Mouse (Mus musculus): ENCODE results near the gene 4931429L15Rik. TPM values are rescaled to one million over a fixed set of nuclear protein-coding genes. Genes with fewer than 3 reads are reported as not detected.

The 4931429L15Rik gene
- total RNA-seq, 2 experiments from 2014 or later, result not detected

DNA sequence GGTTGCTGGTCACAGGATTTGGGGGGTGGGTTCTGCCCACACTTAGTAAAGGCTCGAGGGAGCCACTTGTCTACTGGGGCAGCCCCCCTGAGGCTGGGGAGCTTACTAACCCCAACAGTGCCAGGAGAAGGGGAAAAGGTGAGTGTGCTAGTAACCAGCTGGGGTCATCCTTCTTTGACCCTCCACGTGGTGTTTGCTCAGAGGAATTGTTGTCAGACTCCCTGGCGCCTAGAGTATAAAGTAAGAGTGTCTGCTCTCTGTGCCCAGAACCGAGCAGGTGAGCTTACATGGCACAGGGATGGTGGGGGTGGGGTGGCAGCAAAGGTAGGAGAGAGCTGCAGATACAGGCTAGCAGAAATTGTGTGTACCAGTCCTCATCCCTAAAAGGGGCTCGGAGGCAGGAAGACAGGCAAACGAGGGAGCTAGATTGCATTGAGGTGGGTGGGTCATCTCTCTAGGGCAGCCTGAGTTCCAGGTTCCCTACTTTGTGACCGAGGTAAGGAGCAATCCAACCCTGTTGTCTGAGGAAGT lies 51.4 kb downstream of the 4931429L15Rik start, which contains the start of gene Apoa5:
Gene Apoa5, plus strand, starts transcription at position 291 of the 531 bp plus-strand sequence.
- DNase-seq (ENCODE audit: low spot score in 2 of 2), result no peak

DNA sequence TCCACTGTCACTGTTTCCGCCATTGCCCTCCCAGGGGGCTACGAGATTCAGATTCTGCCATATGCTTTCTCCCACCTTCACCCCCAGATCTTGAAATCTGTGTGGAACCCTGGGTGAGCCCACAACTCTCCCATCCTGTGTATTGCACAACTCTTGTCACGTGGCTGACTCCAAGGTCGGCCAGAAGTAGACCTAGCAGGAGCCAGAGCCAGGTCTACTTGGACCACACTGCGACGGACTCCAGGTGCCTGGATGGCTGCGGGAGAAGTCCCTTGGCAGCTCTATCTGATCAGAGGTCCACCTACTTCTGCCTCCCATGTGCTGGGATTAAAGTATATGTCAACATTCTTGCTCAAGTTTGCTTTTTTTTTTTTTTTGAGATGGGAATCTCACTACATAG lies 58.7 kb downstream of the 4931429L15Rik start:
- DNase-seq (ENCODE audit: low spot score in 2 of 2), result no peak

DNA sequence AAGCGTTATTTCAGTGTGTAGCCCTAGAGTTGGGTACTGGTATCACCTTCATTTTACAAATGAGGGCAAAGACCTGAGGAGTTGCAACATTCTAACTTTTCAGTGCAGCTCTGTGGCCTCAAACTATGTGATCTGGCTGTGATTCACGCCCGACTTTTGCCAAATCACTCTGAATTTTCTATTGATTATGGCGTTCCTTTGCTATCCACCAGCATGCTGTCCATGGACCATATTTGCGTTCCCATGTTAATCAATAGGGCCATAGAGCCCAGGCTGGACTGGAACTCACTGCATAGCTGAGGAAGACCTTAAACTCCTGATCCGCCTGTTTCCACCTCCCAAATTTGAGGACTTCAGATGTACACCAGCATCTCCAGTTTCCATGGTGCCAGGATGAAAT lies 60.7 kb downstream of the 4931429L15Rik start:
- DNase-seq (ENCODE audit: low spot score in 2 of 2), result no peak

DNA sequence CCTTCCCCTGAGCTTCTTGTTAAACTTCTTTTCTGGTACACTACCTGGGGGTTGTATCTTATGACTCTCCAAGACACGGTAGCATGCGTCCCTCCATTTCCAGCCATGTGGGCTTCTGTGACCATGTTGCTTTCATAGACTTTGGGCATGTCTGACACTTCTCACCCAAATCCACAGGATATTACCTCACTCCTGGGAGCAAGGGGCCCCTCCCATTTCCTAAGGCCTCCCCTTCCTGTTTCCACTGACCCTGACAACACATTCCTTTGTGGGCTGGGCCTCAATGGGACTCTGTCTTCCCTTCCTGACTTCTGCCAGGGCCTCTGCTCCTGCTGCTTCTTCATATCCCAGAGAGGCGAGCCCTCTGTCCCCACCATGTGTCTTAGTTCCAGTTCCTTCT lies 62.2 kb downstream of the 4931429L15Rik start:
- DNase-seq (ENCODE audit: low spot score in 2 of 2), result no peak

DNA sequence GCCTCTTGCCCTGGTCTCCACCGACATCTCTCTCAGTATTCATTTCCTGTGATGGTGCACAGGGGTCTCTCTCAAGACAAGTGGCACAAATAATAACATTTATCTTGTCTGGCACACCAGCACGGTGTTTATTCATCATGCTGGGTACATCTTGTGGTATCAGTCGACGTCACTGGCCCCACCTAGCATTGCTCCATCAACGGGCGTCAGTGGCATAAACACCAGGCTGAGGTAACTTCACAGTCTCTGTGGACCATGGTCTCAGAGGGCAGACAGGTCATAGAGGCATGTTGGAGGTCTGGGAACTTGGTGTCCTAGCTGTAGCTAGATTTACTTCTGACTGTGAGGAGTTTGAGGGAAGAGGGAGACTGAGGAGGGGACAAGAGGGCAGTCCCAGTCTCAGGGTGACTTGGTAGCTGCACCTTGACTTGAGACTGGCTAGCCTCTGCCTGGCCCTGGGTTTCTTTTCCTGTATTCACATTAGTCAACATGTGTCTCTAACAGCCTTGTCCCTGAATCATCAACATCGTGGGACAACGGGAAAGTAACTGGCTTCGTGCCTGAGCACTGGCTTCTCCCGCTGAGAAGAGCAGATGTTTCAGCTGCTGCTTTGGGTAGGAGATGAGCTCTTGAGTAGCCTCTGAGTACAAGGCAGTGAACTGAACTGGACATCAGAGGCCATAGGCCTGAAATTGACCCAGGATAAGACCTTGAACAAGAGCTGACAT lies 63.0 kb downstream of the 4931429L15Rik start:
- DNase-seq (ENCODE audit: low spot score in 2 of 2), result no peak

DNA sequence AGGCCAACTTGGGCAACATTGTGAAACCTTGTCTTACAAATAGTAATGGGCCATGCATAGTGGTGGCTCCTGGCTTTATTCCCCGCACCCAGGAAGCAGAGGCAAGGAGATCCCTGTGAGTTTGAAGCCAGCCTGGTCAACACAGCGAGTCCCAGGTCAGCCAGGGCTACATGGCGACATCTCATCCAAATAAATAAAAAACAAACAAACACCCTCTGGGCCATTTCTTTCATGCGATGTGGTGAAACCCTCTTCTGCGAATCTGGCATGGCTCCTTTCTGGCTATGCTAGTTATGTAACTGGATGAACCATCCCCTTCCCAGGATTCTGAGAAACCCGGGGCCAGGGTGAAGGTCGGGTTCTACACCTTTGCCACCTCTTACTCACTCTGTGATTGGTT lies 63.6 kb downstream of the 4931429L15Rik start:
- no peak for DNase-seq (ENCODE audit: low spot score in 2 of 2)

Other genes starting within 250 kb of the 4931429L15Rik start
- not detected for gene Apoa1, start 91.4 kb downstream of the 4931429L15Rik start, total RNA-seq (2021)
- gene Apoc3, start 84.3 kb downstream of the 4931429L15Rik start, total RNA-seq (2021), result 1 to 10 TPM in 1 of 2 experiments, not detected in 1; 1.9 TPM
- not detected for gene Apoa4, start 79.3 kb downstream of the 4931429L15Rik start, total RNA-seq (2021)
- not detected for gene Apoa5, start 51.4 kb downstream of the 4931429L15Rik start, total RNA-seq (2021)
- 10 to 100 TPM; 39.4 to 40.4 TPM for gene Zpr1, start 46.9 kb downstream of the 4931429L15Rik start, total RNA-seq (2021)
- gene Bud13, start 37.0 kb downstream of the 4931429L15Rik start, total RNA-seq (2021), result 10 to 100 TPM; 11.2 to 12.0 TPM